Mouse (Mus musculus) hematopoietic multipotent progenitor cell, adult 10-12 weeks (in vitro differentiated cells): Measurements from ENCODE around the gene Dhrs4. TPM values are rescaled to one million over a fixed set of nuclear protein-coding genes. Genes with fewer than 3 reads are reported as not detected.

ENCODE experiments used
- polyA plus RNA-seq: library from polyadenylated mRNA; stranded (reverse); fragments of >175 nt; gene quantifications from 2 replicates; pipeline ENCODE4 v1.2.3, GENCODE M21; 2012; ENCODE audit warnings: low replicate concordance

Gene Dhrs4
- 25.8 and 52.4 TPM in 2 replicates for polyA plus RNA-seq

GRCm38 (mm10) chr14:55478651-55479599 lies at the start of gene Dhrs4:
TSS of gene Dhrs4 (plus strand) at chr14:55478758.

GRCm38 (mm10) chr14:55490361-55491201 lies 12.0 kb downstream of the Dhrs4 start, which contains the start of gene Carmil3:
TSS of gene Carmil3 (plus strand) at chr14:55490651.

GRCm38 (mm10) chr14:55510125-55510731 lies 31.7 kb downstream of the Dhrs4 start, which contains the start of gene Cpne6:
TSS of gene Cpne6 (plus strand) at chr14:55510445.

GRCm38 (mm10) chr14:55524785-55525184 lies 46.2 kb downstream of the Dhrs4 start, which contains the start of gene Nrl:
TSS of gene Nrl (minus strand) at chr14:55524981.

Other genes starting within 250 kb of the Dhrs4 start
- 3.4 and 6.3 TPM in 2 replicates for gene Carmil3, start 11.9 kb downstream of the Dhrs4 start, polyA plus RNA-seq
- gene Cpne6, start 31.7 kb downstream of the Dhrs4 start, polyA plus RNA-seq = not detected in 2 replicates
- not detected in 2 replicates for gene Nrl, start 46.2 kb downstream of the Dhrs4 start, polyA plus RNA-seq
- gene Pck2, start 61.5 kb downstream of the Dhrs4 start, polyA plus RNA-seq = 40.5 and 60.9 TPM in 2 replicates
- gene Dcaf11, start 81.2 kb downstream of the Dhrs4 start, polyA plus RNA-seq = 66.7 and 69.0 TPM in 2 replicates
- gene A730061H03Rik, start 81.6 kb downstream of the Dhrs4 start, polyA plus RNA-seq = 2.0 TPM in 1 of 2 replicates, not detected in the other
- gene Fitm1, start 96.9 kb downstream of the Dhrs4 start, polyA plus RNA-seq = 0.33 TPM in 1 of 2 replicates, not detected in the other
- 226 and 353 TPM in 2 replicates for gene Psme1, start 99.4 kb downstream of the Dhrs4 start, polyA plus RNA-seq
- gene Emc9, start 106.5 kb downstream of the Dhrs4 start, polyA plus RNA-seq = 10.0 and 14.4 TPM in 2 replicates
- gene Psme2, start 112.4 kb downstream of the Dhrs4 start, polyA plus RNA-seq = 65.8 and 135 TPM in 2 replicates
- gene Rnf31, start 113.0 kb downstream of the Dhrs4 start, polyA plus RNA-seq = 46.9 and 59.8 TPM in 2 replicates
- gene Irf9, start 124.8 kb downstream of the Dhrs4 start, polyA plus RNA-seq = 35.4 and 179 TPM in 2 replicates
- 0.49 and 0.84 TPM in 2 replicates for gene Rec8, start 139.3 kb downstream of the Dhrs4 start, polyA plus RNA-seq
- 14.0 and 57.8 TPM in 2 replicates for gene Ipo4, start 157.2 kb downstream of the Dhrs4 start, polyA plus RNA-seq
- gene Gm49378, start 159.1 kb downstream of the Dhrs4 start, polyA plus RNA-seq = 3.7 TPM in 1 of 2 replicates, not detected in the other
- 14.0 and 32.8 TPM in 2 replicates for gene Tm9sf1, start 165.0 kb downstream of the Dhrs4 start, polyA plus RNA-seq
- 0.45 and 0.48 TPM in 2 replicates for gene Tssk4, start 171.4 kb downstream of the Dhrs4 start, polyA plus RNA-seq
- gene Mdp1, start 181.8 kb downstream of the Dhrs4 start, polyA plus RNA-seq = 18.5 and 23.8 TPM in 2 replicates
- 5.9 and 22.3 TPM in 2 replicates for gene Gmpr2, start 193.2 kb downstream of the Dhrs4 start, polyA plus RNA-seq
- 36.9 and 68.6 TPM in 2 replicates for gene Nedd8, start 193.4 kb downstream of the Dhrs4 start, polyA plus RNA-seq
- gene Tinf2, start 203.1 kb downstream of the Dhrs4 start, polyA plus RNA-seq = 48.2 and 59.6 TPM in 2 replicates
- gene Tgm1, start 235.2 kb downstream of the Dhrs4 start, polyA plus RNA-seq = 13.8 and 16.6 TPM in 2 replicates
- gene Rabggta, start 243.5 kb downstream of the Dhrs4 start, polyA plus RNA-seq = 27.4 and 45.7 TPM in 2 replicates